Mouse (Mus musculus): ENCODE data around the gene Pgrmc2.

Gene Pgrmc2

DNA sequence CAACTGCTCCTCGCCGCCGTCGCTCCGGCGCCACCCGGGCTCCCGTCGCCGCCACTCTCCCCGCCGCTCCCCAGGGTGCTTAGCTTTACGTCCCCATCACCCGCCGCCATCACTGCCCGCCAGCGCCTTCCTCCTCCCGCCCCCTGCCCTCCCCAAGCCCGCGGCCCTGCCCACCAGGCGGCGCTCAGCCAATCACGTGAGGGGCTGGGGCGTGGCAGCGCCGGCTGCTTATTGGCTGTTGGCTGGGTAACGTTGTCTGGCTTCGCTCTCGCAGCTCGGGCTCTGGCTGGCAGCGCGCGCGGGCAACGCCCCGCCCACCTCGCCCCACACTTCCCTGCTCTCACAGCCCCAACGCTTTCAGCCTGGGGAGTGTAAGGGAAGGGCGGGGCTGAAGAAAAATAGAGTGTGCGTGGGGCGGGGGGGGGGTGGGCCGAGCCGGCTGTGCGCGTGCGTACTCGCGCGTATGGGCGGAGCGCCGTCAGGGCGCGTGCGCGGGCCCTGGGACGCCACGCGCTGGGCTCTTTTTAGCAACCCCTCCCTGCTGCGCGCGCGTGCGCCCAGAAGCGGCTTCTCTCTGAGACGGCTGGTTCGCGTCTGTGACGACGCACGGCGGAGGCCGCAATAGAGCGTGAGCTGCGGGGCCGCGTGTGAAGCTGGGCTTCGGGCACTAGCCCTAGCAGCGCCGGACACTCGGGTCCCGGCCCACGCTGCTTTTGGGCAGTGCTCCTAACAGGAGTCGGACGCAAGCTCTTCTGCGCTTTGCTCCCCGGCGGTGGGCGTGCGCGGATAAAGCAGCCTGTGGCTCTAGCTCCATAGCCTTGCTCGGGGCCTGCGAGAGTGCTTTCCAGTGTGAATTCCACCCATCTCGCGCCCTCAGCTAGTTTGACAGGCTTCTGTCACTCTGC, at the start of gene Pgrmc2:
TSS of gene Pgrmc2 (minus strand) at position 162 of the 905 bp plus-strand sequence.
- DNase-seq (ENCODE audit: low read depth, low spot score): peak; percentile 100

- no peak for DNase-seq (ENCODE audit: low read depth, low spot score)
These were observed 41.1 kb upstream of the Pgrmc2 start for GRCm38 (mm10) chr3:41124000-41124294.

DNA sequence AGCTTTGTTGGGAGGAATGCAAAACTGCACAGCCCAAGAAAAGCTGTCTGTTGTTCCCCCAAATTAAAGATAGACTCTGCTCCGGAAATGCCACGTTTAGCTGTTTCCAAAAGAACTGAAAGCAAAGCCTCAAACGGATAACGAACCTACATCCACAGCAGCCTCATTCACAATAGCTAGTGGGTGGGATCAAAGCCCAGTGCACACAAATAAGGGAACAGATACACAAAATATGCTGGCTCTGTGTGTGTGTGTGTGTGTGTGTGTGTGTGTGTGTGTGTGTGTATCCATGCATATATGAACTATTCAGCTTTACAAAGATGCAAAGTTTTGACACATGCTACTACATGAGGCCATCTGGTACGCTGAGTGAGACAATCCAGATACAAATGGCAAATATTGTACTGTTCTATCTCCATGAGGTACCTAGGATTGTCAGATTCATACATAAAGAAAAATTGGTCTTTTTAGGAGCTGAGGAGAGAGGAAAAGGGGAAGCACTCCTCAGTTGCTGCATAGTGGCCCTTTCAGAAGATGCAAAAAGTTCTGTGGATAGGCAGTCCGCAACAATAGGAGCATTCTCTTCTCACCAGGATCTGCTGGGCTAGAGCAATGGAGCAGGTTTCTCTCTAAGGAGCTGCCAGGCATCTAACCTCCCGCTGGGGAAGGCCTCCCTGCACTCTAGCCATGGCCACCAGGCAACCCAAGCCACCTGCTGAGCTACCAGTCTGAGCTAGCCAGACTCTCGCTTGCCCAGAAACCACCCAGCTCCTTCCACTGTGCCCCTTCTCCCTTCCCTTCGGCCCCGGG, 40.5 kb upstream of the Pgrmc2 start:
- DNase-seq (ENCODE audit: low read depth, low spot score): no peak

- no peak for DNase-seq (ENCODE audit: low read depth, low spot score)
These were observed 35.3 kb upstream of the Pgrmc2 start for GRCm38 (mm10) chr3:41118173-41118572.

- no peak for DNase-seq (ENCODE audit: low read depth, low spot score)
These were observed 34.6 kb upstream of the Pgrmc2 start for GRCm38 (mm10) chr3:41117447-41117846.

GRCm38 (mm10) chr3:41113186-41113585, 30.3 kb upstream of the Pgrmc2 start:
- no peak for DNase-seq (ENCODE audit: low read depth, low spot score)

GRCm38 (mm10) chr3:41108306-41108785, 25.5 kb upstream of the Pgrmc2 start:
- DNase-seq (ENCODE audit: low read depth, low spot score): peak; percentile 9

GRCm38 (mm10) chr3:41107600-41108305, 24.9 kb upstream of the Pgrmc2 start:
- peak; percentile 43 for DNase-seq (ENCODE audit: low read depth, low spot score)

DNA sequence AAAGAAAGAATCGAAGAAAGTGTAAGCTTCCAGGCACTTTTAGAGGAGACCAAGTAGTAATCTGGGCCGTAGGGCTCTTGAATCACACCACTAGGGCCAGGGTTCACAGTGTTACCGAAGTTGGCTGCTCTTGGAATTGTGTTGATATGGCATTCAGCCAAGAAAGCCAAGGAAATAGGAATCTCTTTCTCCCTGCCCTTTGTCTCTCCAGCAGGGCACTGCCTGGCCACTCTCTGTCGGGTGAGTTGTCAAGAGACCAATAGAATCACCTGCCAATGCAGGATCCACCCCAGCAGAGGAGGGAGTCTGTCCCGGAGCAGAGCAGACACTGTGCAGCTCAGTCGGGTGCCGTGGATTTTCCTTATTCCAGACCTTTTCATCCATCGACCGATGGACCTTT, 19.1 kb upstream of the Pgrmc2 start:
- no peak for DNase-seq (ENCODE audit: low read depth, low spot score)

DNA sequence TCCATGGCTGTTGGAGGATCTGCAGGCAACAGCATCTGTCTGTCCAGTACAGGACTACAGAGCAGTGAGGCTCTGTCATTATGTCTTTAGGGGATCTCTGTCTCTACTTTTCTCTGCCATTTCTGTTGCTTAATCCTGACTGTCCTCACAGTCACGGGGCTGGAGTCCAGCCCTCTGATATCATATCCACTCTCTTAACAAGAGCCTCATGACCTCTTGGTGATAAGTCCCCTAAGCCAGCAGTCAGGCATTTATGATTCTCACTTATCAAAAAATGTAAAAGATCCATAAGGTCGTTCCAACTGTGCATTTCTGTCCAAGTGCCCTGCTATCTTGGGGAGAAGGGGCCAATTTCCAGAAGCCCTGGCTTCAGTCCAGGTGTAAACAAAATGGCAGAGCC, 17.3 kb upstream of the Pgrmc2 start:
- DNase-seq (ENCODE audit: low read depth, low spot score): no peak

GRCm38 (mm10) chr3:41099672-41100071, 16.8 kb upstream of the Pgrmc2 start:
- DNase-seq (ENCODE audit: low read depth, low spot score): no peak

GRCm38 (mm10) chr3:41093210-41093609, 10.4 kb upstream of the Pgrmc2 start:
- DNase-seq (ENCODE audit: low read depth, low spot score): no peak

- DNase-seq (ENCODE audit: low read depth, low spot score): no peak
These were observed 9.5 kb upstream of the Pgrmc2 start for GRCm38 (mm10) chr3:41092311-41092710.

DNA sequence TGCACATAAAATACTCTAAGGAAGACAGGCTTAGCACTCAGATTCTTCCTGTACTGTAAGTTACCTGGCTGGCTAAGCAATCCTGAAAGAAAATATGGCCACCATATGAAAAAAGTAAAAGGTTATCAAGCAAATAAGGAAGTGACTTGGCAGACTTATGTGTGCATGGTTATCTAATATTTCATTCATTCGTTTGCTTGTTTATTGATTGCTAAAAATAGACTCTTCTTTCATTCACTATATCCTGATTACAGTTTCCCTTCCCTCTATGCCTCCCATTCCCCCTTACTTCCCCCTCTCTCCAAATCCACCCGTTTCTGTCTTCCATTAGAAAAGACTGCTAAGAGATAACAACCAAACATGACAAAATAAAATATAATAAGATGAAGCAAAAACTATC, 8.0 kb upstream of the Pgrmc2 start:
- no peak for DNase-seq (ENCODE audit: low read depth, low spot score)

DNA sequence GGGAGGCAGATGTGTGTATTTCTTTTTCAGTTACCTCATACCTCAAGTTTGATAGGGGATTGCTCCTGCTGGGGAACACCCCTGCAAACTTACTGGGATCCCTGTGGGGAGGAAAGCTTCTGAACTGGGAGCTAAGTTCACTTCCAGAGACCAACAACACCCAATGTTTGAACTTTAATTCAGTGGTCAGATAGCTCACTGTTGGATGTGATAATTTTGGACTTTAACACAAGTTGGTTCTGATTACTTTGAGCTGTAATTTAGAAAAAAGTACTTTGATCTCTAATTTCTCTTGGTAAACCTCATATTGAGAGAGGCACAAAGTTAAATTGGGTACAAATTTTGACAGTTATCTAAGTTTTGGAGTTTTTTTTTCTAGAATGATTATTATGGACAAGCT, 4.2 kb upstream of the Pgrmc2 start:
- DNase-seq (ENCODE audit: low read depth, low spot score): no peak

- no peak for DNase-seq (ENCODE audit: low read depth, low spot score)
These were observed 1.6 kb upstream of the Pgrmc2 start for GRCm38 (mm10) chr3:41084421-41084820.

- no peak for DNase-seq (ENCODE audit: low read depth, low spot score)
These were observed 905 bp upstream of the Pgrmc2 start for GRCm38 (mm10) chr3:41083790-41084112.

DNA sequence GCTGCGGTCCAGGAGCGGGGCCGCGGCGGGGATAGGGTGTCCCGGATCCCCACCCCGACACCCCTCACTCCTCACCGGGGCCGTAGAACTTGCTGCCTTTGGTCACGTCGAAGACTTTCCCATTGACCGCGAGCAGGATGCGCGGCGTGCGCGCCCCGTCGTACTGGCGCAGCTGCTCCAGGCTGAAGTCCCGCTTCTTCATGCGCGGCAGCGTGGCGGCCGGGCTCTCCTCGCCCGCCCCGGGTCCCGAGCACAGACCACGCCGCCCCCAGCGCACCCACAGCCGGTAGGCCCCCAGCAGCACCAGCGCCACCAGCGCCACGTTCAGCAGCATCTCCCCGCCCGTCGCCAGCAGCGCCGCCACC, 344 bp downstream of the Pgrmc2 start:
- no peak for DNase-seq (ENCODE audit: low read depth, low spot score)

DNA sequence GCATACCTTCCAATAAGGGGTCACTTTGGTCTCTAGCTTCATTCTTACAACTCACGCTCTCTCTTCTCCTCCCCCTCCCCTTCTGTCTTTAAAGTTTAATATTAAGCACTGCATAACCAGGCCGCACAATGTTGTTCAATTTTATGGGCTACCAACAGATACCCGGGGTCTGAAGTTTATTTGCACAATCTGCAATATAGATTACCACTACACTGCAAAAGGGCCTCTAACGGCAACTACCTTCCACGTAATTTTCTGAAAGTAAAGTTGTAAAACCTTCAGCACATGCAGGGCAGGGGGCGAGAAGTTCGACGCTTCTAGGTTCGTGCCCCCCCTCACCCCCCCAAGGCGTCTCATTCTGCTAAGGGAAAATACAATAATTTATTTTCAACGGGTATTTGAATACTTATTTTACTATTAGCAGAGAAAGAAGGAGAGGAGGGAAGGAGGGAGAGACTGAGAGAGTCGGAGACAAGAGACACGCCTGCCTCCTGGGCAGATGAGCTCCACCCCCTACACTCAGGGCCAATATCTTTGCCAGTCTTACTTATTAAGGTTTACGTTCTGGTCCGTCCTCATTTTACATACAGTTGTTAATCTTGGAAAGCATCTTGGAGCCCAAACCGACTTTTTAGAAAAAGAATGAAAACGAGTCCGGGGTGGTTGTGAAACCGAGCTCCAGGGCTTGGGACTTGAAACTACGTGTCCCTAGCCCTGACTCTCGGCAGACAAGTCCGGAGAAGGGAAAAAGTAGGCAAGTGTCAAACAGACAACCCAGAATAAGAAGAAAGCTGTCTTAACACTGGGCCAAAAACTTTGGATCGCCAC, 1.2 kb downstream of the Pgrmc2 start:
- DNase-seq (ENCODE audit: low read depth, low spot score): peak; percentile 56

DNA sequence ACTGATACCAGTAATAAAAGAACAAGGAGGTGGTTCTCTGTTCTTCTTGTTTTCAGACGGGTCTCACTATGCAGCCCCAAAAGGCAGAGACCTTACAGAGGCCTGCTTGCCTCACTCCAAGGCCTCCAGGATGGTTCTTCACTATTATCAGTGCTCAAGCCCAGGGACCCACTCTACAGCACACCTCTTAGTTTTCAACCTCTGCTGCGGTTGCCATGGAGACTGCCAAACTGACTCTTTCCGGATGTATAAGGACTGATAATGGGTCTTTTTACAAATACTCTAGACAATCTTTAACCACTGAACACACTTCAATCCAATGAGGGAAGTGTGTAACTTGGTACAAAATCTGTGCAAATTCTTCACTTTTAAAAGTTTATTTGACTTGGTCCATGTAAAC, 2.1 kb downstream of the Pgrmc2 start:
- peak; percentile 59 for DNase-seq (ENCODE audit: low read depth, low spot score)

GRCm38 (mm10) chr3:41078673-41079072, 4.2 kb downstream of the Pgrmc2 start:
- no peak for DNase-seq (ENCODE audit: low read depth, low spot score)
